Mouse (Mus musculus): ENCODE data around the gene Trio.

Trio gene

GRCm38 (mm10) chr15:27991892-27992593 lies 33.6 kb downstream of the Trio start:
- DNase-seq (ENCODE audit: low spot score in 2 of 2): no peak

DNA sequence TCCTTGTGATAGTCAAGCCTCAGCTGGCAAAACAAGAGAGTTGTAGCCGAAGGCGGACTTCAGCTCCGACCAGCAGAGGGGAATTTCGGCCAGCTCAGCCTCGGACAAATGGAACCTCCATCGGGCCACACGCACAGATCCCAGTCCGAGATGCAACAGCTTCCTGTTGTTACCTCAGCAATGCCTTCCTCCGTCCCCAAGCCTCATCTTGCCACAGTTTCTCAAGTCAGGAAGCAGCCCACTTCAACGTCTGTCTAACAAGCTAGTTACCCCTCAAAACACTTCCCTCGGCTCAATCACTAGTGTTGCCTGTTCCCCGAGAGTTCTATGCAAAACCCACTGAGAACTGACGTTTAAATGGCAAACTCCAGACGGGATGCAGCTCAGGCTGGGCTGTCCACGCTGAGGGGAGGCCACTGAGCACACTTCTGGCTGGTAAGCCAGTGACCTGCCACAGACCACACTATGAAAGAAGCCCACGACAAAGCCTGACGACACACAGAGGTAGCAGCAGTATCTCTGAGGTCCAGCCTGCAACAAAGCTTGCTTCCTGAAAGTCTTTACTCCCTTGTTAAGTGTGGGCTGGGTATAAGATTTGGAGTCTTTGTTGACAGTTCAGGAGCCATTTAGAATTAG lies 34.5 kb downstream of the Trio start:
- DNase-seq (ENCODE audit: low spot score in 2 of 2): no peak

DNA sequence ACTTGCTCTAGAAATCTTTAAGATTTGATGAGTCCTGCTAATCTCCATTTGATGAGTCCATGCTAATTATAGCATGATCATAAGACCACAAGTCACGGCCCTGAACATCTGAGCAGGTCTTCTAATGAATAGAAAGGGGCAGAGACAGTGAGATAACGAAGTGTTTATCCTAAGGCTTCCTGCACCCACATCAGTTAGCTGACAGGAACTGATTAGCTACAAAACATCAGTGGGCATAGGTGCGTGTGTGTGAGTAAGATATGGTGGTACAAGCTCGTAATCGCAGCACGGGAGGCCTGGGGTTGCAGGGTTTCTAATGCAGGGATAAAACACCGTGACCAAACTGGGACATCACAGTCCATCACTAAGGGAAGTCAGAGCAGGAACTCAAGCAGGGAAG lies 37.7 kb downstream of the Trio start:
- DNase-seq (ENCODE audit: low spot score in 2 of 2): no peak

DNA sequence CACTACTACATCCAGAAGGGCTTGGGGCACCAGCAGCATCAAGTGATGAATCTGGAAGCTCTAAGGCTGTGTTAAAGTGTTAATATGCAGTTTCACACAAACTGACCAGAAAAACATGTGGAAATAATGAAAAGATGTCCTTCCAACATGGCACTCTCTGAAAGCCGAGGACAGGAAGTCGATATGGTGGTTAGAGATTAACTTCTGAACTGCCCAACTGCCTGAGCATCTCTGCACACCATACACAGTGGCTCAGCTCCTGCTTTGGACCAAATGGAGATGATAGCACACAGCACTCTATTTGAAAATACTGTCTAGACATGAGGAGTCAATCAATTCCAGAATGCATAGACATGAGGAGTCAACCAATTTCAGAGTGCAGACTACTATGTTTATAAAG lies 40.8 kb downstream of the Trio start:
- DNase-seq (ENCODE audit: low spot score in 2 of 2): no peak

DNA sequence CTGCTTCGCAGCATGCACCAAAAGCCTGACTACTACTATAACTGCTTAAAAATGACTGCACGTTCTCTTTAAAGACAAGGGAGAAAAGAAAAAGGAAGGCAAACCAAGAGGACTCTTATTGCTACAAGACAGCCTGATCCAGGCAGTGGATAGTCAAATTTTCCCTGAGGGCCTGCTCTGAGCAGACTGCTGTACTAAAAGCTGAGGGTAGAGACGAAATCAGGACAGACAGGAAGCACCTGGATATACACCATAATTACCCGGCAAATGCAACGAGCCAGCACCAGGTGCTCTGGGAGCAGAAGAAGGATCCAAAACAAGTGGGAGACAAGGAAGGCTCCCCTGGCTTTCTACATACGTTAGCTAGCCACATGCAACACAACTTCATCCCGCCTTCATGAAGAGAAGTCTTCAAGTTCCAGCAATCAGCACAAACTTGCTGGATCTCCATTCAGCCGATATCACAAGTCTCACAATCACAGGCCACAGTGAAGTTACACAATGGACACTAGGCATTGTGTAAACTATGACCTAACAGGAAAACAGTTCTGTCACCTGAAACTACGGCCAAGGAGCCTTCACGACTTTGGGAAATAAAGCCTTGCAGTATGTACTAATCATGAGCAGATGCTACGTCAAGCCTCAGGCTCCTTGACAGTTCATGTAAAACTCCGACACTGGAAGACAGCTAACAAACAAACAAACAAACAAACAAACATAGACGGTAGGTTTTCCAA lies 43.7 kb downstream of the Trio start:
- no peak for DNase-seq (ENCODE audit: low spot score in 2 of 2)

DNA sequence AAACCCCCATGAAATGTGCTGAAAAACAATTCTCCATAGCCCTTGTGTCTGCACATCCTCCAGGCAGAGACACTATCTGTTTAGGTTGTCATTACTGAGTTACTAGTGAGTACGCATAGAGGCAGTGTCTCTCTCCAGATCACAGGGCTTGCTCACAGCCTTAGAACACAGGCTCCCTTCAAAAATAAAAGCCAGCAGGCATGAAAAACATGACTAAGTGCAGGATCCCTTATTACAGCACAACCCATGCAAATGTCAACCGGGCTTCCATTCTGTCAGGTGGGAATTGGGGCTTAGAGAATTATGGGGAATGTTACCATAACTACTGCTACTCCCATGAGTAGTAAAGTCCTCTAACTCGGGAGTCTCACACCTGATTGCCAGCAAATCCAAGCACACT lies 44.4 kb downstream of the Trio start:
- no peak for DNase-seq (ENCODE audit: low spot score in 2 of 2)

- DNase-seq (ENCODE audit: low spot score in 2 of 2): no peak
Observed at GRCm38 (mm10) chr15:27980436-27980835, 45.2 kb downstream of the Trio start.

GRCm38 (mm10) chr15:27976950-27977349 lies 48.7 kb downstream of the Trio start:
- no peak for DNase-seq (ENCODE audit: low spot score in 2 of 2)

GRCm38 (mm10) chr15:27976366-27976765 lies 49.3 kb downstream of the Trio start:
- no peak for DNase-seq (ENCODE audit: low spot score in 2 of 2)

- DNase-seq (ENCODE audit: low spot score in 2 of 2): no peak
Observed at GRCm38 (mm10) chr15:27974637-27975036, 51.0 kb downstream of the Trio start.

DNA sequence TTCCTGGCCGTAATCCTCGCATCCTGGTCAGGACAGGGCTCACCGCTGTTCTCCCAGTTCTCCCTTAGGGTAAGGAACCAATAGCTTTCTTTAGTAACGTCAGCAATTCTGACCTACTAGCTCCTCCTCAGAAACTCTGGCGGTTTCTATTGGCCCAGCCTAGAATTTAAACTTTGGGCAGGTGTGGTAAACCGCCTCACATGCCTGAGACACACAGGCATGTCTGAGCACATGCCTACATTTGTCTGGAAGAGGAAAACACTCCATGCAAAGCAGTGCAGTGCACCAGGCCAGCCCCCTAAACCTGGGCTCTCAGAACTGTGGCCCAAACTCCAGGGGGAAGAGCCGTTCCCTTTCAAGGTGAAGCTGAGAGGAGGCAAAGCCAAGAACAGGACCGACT lies 57.5 kb downstream of the Trio start:
- no peak for DNase-seq (ENCODE audit: low spot score in 2 of 2)

- no peak for DNase-seq (ENCODE audit: low spot score in 2 of 2)
Observed at GRCm38 (mm10) chr15:27967128-27967876, 58.3 kb downstream of the Trio start.

DNA sequence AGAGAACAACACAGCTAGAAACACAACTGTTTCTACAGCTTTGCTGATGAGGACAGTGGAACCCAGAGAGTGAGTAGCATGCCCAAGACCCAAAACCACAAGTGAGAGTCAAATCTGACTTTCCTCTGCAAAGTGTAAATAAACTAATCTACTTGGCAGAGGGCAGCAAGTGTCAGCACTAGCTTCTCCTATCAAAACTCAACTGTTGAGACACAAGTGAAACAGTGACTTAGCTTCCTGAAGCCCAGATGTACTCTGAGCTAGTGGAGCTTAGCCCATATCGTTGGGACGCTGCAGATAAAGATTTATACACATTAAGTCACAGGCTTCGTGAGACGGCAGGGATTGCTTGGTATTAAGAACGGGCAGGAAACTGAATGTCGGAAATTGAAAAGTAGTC lies 60.8 kb downstream of the Trio start:
- no peak for DNase-seq (ENCODE audit: low spot score in 2 of 2)

DNA sequence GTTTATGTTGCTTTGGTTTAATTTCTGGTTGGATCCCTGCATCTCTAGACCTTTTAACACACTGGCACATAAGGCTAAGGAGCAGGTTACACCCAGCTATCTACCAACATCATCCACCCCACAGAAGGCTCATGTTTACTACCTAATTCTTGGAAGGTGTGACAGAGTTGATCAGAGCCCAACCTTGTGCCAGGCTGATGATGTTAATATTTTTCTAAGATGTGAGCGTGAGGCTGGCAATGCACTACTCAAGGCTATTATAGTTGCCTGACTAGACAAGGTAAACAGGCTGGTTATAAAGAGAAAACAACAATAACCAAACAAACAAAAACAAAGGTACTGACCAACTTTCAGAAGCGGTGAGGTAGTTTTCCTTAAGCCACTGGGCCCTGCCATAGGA lies 62.1 kb downstream of the Trio start:
- no peak for DNase-seq (ENCODE audit: low spot score in 2 of 2)

DNA sequence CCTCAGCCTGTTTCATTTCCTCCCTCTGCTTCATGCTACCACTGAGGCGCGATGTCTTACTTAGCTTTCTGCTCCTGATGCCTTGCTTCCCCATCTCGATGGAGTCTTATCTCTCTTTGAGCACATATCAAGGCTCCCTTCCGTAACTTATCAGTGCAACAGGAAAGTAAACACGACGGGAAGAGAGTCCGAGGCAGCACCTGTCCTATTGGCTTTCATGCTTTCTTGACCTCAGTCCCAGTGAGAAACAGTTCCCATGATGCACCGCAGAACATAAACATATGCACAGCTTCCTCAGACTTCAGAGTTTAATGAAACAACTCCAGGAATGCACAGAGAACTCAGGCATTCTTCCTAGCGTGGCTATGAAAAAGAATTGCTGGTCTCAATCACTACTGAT lies 65.0 kb downstream of the Trio start:
- no peak for DNase-seq (ENCODE audit: low spot score in 2 of 2)

- no peak for DNase-seq (ENCODE audit: low spot score in 2 of 2)
Observed at GRCm38 (mm10) chr15:27957867-27958266, 67.8 kb downstream of the Trio start.

- DNase-seq (ENCODE audit: low spot score in 2 of 2): no peak
Observed at GRCm38 (mm10) chr15:27955614-27956013, 70.0 kb downstream of the Trio start.

DNA sequence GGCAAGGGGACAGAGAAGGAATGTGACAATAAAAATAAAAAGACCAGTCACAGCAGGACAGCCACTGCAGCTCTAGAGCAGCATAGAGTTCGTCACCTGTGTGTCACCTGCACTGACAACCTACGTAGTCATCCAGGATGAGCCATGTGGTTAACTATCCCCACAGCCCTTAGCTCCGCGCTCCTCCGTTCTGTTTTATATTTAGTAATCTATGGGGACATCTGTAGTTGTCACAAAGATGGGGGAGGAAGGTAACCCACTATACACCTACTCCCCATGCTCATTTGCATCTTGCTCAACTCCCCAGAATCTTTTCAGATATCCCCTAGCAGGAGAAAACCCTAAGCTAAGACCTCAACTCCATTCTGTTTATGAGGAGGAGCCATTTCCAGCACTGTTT lies 71.3 kb downstream of the Trio start:
- no peak for DNase-seq (ENCODE audit: low spot score in 2 of 2)

DNA sequence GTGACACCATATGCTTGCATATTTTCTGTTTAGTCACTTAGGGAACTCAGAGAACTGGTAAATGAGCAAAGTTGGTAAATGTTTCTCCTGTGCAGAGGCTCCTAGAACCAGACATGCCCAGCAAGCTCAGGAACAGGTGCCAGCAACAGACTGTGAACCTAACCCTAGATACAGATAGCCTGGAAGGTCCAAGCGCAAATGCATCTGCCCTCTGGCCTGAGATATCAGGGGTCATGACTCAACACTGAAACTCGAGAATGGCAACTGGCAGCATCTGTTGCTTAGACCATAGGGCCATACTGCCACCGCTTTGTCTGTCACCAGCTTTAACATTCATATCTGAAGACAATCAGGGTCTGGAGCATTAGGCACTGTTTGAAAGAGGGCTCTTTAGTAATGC lies 72.1 kb downstream of the Trio start:
- DNase-seq (ENCODE audit: low spot score in 2 of 2): no peak

DNA sequence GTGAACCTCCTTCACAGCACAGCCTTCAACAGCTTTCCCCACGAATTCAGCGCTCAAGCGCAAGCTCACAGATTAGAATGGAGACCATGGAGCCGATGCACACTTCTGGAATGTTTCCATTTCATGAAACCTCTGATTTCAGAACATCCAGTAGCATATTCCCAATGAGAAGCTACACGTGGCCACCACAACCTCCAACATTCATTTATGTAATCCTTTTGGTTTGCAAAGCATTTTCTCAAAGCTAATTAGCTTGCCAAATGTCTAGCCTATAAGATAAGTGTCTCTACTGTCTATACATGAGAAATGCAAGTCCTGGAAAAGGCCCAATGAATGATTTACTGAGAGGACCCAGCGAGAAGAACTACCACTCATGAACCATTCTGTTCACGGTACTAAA lies 74.5 kb downstream of the Trio start:
- no peak for DNase-seq (ENCODE audit: low spot score in 2 of 2)

- DNase-seq (ENCODE audit: low spot score in 2 of 2): no peak
Observed at GRCm38 (mm10) chr15:27949196-27949595, 76.5 kb downstream of the Trio start.

- DNase-seq (ENCODE audit: low spot score in 2 of 2): no peak
Observed at GRCm38 (mm10) chr15:27947880-27948279, 77.8 kb downstream of the Trio start.

All from urinary bladder, postnatal 4 days (tissue).